Mouse (Mus musculus): ENCODE results near the gene S1pr3. TPM values are rescaled to one million over a fixed set of nuclear protein-coding genes. Genes with fewer than 3 reads are reported as not detected.

Gene S1pr3
- polyA plus RNA-seq, 2 experiments from 2014 or later: not detected

DNA sequence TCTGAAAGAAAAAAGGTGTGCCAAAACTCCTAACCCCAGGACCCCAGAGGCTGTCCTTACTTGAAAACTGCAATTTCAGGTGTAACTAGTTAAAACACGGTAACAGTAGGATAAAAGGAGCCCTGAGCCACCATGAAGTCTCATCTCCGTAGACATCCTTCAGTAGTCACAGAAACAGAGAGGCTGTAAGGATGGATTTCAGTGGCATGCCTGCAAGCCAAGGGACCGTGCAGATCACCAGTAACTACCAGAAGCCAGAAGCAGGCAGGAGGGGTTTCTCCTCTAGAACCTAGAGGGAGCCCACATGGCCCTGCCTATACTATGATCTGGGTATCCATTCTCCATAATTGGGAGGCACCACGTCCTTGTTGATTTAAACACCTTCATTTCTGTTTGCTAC is 55.9 kb downstream of the S1pr3 start:
- no peak for ATAC-seq

DNA sequence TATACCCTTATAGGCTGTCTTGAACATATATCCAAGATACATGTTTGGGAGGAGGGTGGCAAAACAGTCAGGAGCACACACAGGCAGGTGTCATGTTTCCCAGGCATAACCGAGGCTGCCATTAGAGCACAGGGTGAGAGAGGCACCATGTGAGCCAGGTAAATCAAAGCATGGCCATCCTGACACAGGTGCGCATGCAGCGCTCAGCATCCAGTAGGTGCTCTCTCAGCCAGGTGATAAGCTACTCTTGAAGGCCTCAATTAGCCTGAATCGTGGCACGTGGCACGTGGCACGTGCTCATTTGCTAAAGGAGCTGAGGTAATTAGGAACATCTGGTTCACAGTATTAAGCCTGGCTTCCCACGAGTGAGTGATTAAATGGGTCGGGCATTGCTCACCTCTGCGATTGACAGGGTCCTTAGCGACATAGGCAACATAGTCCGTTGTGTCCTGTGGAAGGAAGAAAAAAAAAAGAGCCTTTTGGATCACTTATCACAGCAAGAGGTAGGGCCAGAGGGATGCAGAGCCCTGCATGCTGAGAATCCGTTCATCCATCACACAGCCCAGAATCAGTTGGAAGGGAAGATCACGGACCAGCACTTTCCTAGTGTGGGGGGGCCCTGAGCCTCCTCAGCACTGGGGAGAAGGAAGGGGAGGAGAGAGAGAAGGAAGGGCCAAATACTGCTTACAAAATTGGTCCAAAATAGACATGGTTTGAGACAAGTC is 57.8 kb downstream of the S1pr3 start:
- ATAC-seq: no peak

DNA sequence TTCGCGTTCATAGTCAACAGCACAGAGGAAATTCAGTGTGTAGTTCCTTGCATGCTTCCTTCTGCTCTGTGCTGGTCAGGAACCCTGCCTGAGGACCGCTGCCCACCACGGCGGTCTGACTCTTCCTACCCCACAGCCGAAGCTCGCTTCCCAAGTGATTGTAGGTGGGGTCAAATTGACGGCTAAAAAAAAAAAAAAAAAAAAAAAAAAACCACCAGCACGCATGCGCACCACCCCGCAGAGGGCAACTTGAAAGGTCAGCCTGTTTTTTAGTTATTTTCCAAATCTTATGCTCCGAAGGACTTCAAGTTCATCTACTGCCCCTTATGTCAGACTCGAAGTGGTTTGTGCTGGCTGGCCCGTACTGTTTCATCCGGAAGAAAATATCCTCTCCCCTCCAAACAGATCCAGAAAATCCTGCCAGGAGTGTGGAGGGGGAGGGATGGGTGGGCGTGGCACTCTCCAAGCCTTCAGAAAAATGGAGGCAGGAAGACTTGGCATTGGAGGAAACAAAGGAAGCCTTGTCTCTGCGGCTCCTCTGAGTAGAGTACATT is 60.3 kb downstream of the S1pr3 start:
- ATAC-seq: no peak

Other genes with a start within 250 kb of the S1pr3 start
- under 1 TPM in 1 of 2 experiments, not detected in 1; 0.56 TPM for gene Nxnl2, start 237.6 kb upstream of the S1pr3 start, polyA plus RNA-seq (2017; shearing (Covaris generic))
- gene Shc3, start 160.8 kb downstream of the S1pr3 start, polyA plus RNA-seq (2017; shearing (Covaris generic)): not detected
- gene Cks2, start 236.6 kb downstream of the S1pr3 start, polyA plus RNA-seq (2017; shearing (Covaris generic)): 10 to 100 TPM; 31.7 to 37.2 TPM
- 10 to 100 TPM; 39.3 to 46.0 TPM for gene Secisbp2, start 243.1 kb downstream of the S1pr3 start, polyA plus RNA-seq (2017; shearing (Covaris generic))

Data from CD4-positive, CD25-positive, alpha-beta regulatory T cell, adult 4 months (primary cell).